Mouse (Mus musculus) stomach, postnatal 0 days (tissue): ENCODE measurements around the gene Aurkaip1. TPM values are rescaled to one million over a fixed set of nuclear protein-coding genes. Genes with fewer than 3 reads are reported as not detected.
A peak's percentile ranks its signal among the peaks of the same experiment; 100 is the strongest.

Experiments used
- ATAC-seq: fragments of 200-750 bp; cut with Nextera tagmentation; 2 replicates; pipeline ENCODE4 v1.8.0; 2017; ENCODE audit not compliant: low FRiP score, low TSS enrichment
- DNase-seq: peaks from one replicate; pipeline ENCODE4 v3.0.0-alpha.2; 2016; ENCODE audit warnings: low spot score
- H3K27ac ChIP-seq: fragments of 300-500 bp; sonication (generic); replicated peaks from 2 replicates; pipeline ENCODE4 v1.5.1; 2014; ENCODE audit warnings: mild to moderate bottlenecking, control low read depth
- H3K27me3 ChIP-seq: fragments of 300-500 bp; sonication (generic); 2 replicates; pipeline ENCODE4 v1.6.1; 2014; ENCODE audit warnings: low read length; ENCODE audit not compliant: control insufficient read depth, insufficient read depth
- H3K36me3 ChIP-seq: fragments of 300-500 bp; sonication (generic); 2 replicates; pipeline ENCODE4 v1.6.1; 2014; ENCODE audit warnings: low read length, mixed read lengths; ENCODE audit not compliant: control insufficient read depth, insufficient read depth
- H3K4me1 ChIP-seq: fragments of 300-500 bp; sonication (generic); replicated peaks from 2 replicates; pipeline ENCODE4 v1.6.1; 2014; ENCODE audit warnings: antibody characterized with exemption; ENCODE audit not compliant: control insufficient read depth, insufficient read depth
- H3K4me2 ChIP-seq: fragments of 300-500 bp; sonication (generic); replicated peaks from 2 replicates; pipeline ENCODE4 v1.6.1; 2014; ENCODE audit warnings: low read depth, mild to moderate bottlenecking, control low read depth, moderate library complexity
- H3K4me3 ChIP-seq: fragments of 300-500 bp; sonication (generic); 2 replicates; pipeline ENCODE4 v1.5.1; 2014; ENCODE audit warnings: low read depth, low read length, control low read depth
- H3K9ac ChIP-seq: fragments of 300-500 bp; sonication (generic); 2 replicates; pipeline ENCODE4 v1.6.1; 2014; ENCODE audit warnings: mild to moderate bottlenecking, low read length, control low read depth, mixed read lengths
- H3K9me3 ChIP-seq: fragments of 300-500 bp; sonication (generic); 2 replicates; pipeline ENCODE4 v1.6.1; 2016; ENCODE audit warnings: low read length; ENCODE audit not compliant: control insufficient read depth
- CTCF ChIP-seq: IDR thresholded peaks from 2 replicates; pipeline ENCODE4 v1.5.1; 2016; ENCODE audit warnings: antibody characterized with exemption, low read depth, mild to moderate bottlenecking, moderate library complexity
- EP300 ChIP-seq: optimal IDR thresholded peaks from 2 replicates; pipeline ENCODE3; 2016; ENCODE audit warnings: antibody characterized with exemption
- WGBS: fragments of 180-500 bp; shearing (Covaris S2); extraction: QIAGEN DNeasy Blood & Tissue Kit; methylation state at CpG from one replicate; pipeline ENCODE4 v1.1.7; 2014; 5-methylcytosine and 5-hydroxymethylcytosine counted together
- polyA plus RNA-seq: library from polyadenylated mRNA; unstranded; fragments of >200 nt; fragmentation: Nextera tagmentation; extraction: Ambion mirVana; gene quantifications from 2 replicates; pipeline ENCODE4 v1.2.1, GENCODE M21; 2015

The Aurkaip1 gene
- polyA plus RNA-seq, 1 experiment from 2014 or later = 133 TPM

GRCm38 (mm10) chr4:155832321-155832720, 1.2 kb downstream of the Aurkaip1 start:
- 54% methylated on average over 10 of the region's 10 CpGs for WGBS

GRCm38 (mm10) chr4:155833234-155833633, 2.2 kb downstream of the Aurkaip1 start:
- Histone ChIP-seq H3K4me1 (no peaks in the 10 kb centered on the region), H3K9me3 (no peaks in the 10 kb centered on the region), H3K27me3 (no peaks in the 10 kb centered on the region), H3K9ac (no peak overlapping the region), H3K36me3 (no peaks in the 10 kb centered on the region), H3K4me2 (no peak overlapping the region), H3K27ac (no peak overlapping the region), H3K4me3 (no peak overlapping the region)
- TF ChIP-seq CTCF (no peak), EP300 (no peak)
- no peak for ATAC-seq
- DNase-seq = no peak
- 79% methylated on average over 4 of the region's 4 CpGs for WGBS

More at GRCm38 (mm10) chr4:155832321-155832720, 1.2 kb downstream of the Aurkaip1 start:
- no peak for ATAC-seq
- Histone ChIP-seq H3K4me2 (peak overlapping the region; percentile 93), H3K4me3 (peak overlapping the region; percentile 78), H3K9me3 (no peaks in the 10 kb centered on the region), H3K27ac (peak overlapping the region; percentile 85; the same call in 1 of the 2 replicates), H3K4me1 (no peaks in the 10 kb centered on the region), H3K27me3 (no peaks in the 10 kb centered on the region), H3K9ac (peak overlapping the region; percentile 85), H3K36me3 (no peaks in the 10 kb centered on the region)
- no peak for DNase-seq
- no peak for TF ChIP-seq EP300
- TF ChIP-seq CTCF = no peak

- WGBS = 7% methylated on average over 2 of the region's 2 CpGs
- Histone ChIP-seq H3K4me2 (no peak overlapping the region), H3K27ac (peak overlapping the region; percentile 81), H3K27me3 (no peaks in the 10 kb centered on the region), H3K4me3 (no peak overlapping the region), H3K9ac (no peak overlapping the region), H3K36me3 (no peaks in the 10 kb centered on the region), H3K9me3 (no peaks in the 10 kb centered on the region), H3K4me1 (no peaks in the 10 kb centered on the region)
- TF ChIP-seq CTCF (peak; percentile 86), EP300 (peak; percentile 20)
- DNase-seq = peak; percentile 80
- ATAC-seq = peak; percentile 8; the same call in 1 of the 2 replicates
These were observed 2.8 kb downstream of the Aurkaip1 start for GRCm38 (mm10) chr4:155833836-155834235.

GRCm38 (mm10) chr4:155837404-155838010, 6.4 kb downstream of the Aurkaip1 start:
- TF ChIP-seq CTCF = no peak
- TF ChIP-seq EP300 = no peak
- peak overlapping the region; percentile 18 for H3K4me2 ChIP-seq
- H3K9me3 ChIP-seq = no peaks in the 10 kb centered on the region
- H3K27ac ChIP-seq = peak overlapping the region; percentile 97
- no peaks in the 10 kb centered on the region for H3K27me3 ChIP-seq
- no peak overlapping the region for H3K9ac ChIP-seq
- no peak overlapping the region for H3K4me3 ChIP-seq
- no peaks in the 10 kb centered on the region for H3K36me3 ChIP-seq
- WGBS = 56% methylated on average over 11 of the region's 11 CpGs
- H3K4me1 ChIP-seq = 0 out of 2 replicates have a peak, but pooled peaks cover 3% of the 10 kb centered on the region
- no peak for DNase-seq
- ATAC-seq = no peak

GRCm38 (mm10) chr4:155838187-155839153, 7.4 kb downstream of the Aurkaip1 start:
- DNase-seq (no peak), ATAC-seq (peak; percentile 6; the same call in 1 of the 2 replicates)
- Histone ChIP-seq H3K9ac (0 out of 2 replicates have a peak overlapping the region, but pooled peaks have one; percentile 31), H3K36me3 (peaks cover 4% of the 10 kb centered on the region; the same call in 1 of the 2 replicates), H3K27ac (peak overlapping the region; percentile 97), H3K4me1 (0 out of 2 replicates have a peak, but pooled peaks cover 3% of the 10 kb centered on the region), H3K4me2 (peak overlapping the region; percentile 97), H3K9me3 (no peaks in the 10 kb centered on the region), H3K4me3 (no peak overlapping the region; the same call in 1 of the 2 replicates), H3K27me3 (no peaks in the 10 kb centered on the region)
- WGBS = 32% methylated on average over 8 of the region's 8 CpGs
- TF ChIP-seq CTCF (no peak), EP300 (no peak)
